Mouse (Mus musculus) spleen, postnatal 10 days (tissue): ENCODE measurements at regions not wholly inside any gene's neighbourhood (a gene's known extent, or its start where the extent isn't known, plus 50 kb on each side); places are given as distances from the start of the nearest gene placed in this dataset.

Experiments used
- DNase-seq, 2 experiments: peaks; one replicate each; pipeline ENCODE4 v3.0.0; 2021 to 2022; ENCODE audit warnings: low spot score in 2 of 2

DNA sequence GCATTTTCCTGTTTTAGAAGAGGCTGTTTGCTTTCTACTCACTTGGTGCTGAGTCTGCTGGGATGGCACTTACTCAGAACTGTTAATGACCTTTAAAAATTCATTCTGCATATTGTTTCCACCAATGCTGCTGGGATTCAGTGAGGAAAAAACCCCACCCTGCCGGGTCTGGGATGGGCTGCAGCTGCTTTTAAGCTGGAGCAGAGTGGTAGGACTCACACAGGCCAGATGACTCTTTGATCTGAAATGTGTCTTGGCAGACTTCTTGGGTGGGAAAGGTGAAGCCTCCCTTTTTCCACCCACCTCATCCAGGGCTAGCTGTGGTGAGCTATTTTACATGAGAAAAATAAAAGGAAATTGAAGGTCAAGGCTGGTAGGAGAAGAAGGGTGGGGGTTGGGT lies 56.4 kb upstream of the Ddhd1 start:
- no peak for DNase-seq

DNA sequence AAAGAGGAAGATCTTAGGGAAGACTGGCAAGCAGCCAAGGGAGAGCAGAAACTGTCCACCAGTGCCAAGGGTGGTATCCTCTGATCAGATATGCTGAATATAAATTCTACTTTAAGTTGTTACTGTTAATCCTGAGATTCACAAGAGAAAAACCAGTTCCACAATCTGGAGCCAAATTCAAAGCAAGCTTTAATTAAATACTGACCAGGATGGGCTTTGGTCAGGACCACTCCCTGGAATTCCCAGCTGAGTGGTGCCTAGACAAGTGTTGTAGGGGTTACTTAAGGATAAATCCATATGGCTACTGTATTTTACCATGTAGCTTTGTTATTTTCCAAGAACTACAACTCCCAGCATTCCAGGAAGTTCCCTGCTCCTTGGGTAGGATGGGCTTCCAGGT lies 56.8 kb upstream of the Ddhd1 start:
- DNase-seq: no peak

DNA sequence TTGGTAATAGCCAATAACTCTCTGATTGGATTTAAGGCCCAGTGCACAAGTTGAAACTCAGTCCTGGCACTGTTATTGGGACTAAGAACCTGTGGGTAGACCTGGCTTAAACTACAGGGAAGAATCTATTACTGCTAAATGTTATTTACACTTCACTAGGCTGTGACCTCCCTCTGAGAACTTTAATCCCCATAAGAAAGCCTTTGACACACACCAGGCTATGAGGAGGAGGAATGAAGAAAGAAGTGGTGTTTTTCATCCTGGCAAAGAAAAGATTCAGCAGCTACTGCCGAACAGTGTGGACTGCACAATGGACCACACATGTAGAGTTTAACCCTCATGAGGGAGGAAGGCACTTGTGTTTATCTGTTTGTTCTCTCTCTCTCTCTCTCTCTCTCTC lies 58.2 kb upstream of the Ddhd1 start:
- no peak for DNase-seq

DNA sequence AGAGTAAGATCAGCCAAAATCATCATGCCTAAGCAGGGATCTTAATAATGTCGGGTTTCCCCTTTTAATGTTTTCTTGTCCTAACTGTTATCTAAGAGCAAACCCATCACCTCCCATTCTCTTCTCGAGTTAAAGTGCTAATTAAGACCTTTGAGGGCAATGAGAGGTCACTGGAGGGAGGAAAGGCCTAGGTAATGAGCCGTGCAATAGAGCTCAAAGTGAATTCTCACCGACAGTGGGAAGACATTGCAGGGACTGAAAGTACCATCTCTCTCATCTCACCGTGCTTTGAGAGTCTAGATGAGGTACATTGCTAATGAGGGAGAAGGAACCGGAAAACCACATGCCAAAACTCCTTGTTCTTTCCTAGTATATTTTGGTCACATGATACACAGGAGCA lies 64.9 kb upstream of the Ddhd1 start:
- no peak for DNase-seq

DNA sequence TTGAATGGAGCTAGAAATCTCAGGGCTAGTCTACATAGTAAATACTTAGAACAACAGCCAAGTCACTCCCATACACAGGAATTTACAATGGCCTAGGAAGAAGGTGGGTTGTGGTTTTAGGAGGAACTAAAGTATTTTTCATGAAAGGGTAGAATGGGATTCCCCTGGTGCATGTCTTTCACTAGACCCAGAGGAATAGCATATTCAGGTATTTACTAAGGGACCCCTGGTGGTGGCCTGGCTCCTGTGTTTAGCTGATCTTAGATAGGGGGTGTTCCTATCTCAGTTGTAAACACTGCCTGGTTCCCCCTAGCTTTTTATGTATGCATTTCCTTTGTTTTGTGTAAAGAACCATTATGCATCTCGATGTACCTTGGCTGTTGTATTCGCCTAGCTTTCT lies 66.4 kb upstream of the Ddhd1 start:
- no peak for DNase-seq

DNA sequence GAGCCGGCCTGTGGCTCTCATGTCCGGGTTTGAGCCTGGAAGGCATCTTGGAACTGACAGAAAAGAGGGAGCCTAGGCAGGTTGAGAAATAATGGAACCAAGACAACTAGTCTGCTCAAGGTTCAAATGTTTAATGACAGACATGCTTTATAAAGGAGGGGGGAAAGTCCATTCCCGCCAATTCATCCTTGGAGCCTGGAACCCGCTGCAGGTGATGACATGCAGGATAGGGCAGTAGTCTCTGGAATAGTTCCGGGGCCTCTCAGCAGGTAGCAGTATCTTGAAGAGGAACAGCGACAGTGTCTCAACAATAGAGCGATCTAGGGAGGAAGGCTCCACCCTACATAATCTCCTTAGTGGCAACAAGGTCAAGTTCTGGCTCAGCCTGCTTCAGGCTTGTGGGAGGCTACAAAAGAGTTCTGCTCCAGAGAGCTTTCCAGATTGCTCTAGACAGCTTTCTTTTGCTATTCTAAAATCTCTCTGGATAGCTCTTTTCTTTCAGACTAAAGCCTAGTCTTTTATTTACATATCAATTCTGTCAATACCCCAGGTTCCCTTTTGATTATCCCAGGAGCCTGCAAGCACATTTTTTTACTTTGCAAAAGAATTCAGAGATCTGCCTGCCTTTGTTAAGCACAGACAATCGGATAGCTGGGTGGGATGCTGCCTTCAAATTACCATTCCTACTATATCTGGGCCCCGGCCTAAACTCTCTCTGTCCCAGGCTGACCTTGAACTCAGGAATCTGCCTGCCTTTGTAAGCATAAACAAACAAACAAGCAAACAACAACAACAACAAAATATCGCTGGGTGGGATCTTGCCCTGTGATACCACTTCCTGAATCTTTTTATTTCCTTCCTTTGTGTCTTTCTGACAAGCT lies 76.8 kb upstream of the Ddhd1 start:
- no peak for DNase-seq

DNA sequence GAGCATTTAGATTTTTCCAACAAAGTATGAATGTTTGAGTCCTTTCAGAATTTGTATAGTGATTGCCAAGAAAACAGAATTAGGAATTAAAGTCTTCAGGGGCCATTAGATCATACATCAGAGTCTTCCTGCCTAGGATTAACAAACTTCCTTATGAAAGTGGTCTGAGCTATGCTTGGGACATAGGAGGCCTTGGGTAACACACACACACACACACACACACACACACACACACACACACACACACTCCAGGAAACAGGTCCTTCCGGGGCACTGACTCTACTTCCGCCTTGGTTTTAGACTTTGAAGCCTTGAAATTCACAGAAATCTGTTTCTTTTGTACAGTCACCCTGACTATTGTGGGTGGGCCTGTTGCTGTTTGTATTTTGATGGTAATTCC lies 80.0 kb upstream of the Ddhd1 start:
- DNase-seq: no peak

DNA sequence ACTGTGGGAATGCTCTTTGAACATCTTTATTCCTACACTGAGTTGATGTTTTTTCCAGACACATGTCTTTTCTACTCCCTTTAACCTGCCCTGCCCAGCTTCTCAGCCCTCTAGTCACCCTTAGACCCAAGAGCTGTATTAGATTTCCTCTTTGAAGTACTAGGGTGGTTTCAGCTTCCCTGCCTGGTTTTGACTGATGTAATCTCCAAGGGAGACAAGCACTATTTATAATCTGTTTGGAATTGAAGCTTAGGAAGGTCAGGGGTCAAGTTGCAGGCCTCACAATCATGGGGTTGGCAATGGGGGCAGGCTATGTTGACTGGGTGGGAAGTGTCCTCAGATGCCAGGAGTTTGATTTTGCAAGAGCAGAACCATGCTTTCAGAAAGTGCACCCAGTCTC lies 81.7 kb upstream of the Ddhd1 start:
- DNase-seq: no peak

DNA sequence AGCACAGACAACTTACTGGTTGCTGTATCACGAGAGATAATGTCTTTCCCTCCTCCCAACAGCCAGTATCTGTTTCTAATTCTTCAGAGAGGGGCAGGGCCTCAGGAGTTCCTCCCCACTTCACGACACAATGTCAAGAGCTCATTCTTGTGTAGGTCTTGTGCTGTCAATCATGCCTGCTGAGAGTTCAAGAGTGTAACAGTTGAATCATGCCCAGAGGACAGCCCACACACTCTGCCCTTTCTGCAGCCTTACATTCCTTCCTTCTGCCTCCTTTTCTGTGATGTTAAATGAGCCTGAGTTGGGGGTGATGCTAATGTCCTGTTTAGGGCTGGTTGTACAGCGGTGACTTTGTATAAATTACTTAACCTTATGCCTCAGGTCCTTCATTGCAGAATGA lies 82.7 kb upstream of the Ddhd1 start:
- no peak for DNase-seq

DNA sequence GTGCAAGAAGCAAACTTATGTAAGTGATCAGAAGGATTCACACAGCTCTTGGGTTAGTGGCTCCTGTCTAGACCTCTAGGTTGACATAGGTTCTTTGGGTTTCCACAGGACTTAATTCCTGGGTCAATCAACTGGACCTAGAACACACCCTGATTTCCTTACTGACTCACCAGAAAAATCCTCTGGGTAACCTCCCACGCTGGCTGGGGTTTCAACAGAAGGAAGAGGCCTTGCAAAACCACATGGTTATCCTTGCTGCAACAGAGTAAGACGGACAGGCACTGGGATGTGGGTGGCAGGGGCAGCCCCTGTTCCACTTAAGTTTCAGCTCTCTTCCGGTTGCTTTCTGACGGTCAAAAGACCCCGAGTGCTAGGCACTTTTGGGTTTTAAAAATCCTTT lies 88.2 kb upstream of the Ddhd1 start:
- DNase-seq: no peak

DNA sequence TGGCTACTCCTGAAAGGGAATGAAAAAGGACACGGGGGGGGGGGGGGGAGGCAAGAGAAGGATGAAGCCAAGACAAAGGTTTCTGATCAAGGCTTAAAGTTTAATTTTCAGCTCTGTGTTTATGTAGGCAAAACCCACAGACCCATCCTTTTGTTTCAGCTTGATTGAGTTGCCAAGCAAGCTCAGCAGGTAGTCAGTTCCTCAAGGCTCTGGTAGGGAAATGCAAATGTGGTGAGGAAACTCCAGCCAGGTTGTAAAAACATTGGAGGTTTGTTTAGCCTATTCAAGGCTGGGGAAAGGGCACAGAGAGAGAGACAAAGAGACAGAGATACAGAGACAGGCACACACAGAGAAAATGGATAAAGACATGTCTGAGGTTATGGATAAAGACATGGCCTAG lies 99.4 kb upstream of the Ddhd1 start:
- DNase-seq: no peak

DNA sequence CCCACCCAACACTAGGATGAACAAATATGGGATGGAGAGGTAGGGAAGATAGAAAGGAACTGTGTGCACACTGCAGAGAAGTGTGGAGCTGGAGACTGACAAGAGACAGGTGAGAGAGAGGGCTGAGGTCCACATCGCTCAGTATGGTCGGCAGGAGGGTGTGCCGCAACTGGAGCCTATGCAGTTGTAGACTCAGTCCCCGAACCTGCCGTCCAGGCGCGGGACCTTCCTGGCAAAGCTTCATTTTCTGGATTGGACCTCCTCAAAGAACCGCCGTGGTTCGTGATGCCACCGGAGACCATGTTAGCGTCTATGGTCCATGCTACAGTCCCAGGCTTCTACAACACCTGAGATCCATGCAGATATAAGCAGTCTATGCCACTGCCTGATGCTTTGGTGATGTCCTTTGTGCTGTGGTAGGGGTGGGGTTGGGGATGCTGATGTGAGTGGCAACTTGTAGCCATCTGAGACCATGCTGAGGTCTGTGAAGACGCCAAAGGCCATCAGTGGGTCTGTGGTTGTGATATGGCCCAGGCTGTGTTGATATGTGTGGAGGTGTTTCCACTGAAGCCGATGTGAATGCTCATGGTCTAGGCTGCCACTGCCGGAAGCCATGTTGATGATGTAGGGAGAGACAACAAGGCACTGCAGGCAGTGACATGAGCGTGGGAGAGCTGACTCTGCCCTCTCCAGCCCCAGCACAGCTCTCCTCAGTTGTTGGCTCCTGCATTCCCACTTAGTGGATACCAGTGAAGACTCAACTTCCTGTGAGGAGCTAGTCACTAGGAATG lies 103.1 kb upstream of the Ddhd1 start:
- no peak for DNase-seq

DNA sequence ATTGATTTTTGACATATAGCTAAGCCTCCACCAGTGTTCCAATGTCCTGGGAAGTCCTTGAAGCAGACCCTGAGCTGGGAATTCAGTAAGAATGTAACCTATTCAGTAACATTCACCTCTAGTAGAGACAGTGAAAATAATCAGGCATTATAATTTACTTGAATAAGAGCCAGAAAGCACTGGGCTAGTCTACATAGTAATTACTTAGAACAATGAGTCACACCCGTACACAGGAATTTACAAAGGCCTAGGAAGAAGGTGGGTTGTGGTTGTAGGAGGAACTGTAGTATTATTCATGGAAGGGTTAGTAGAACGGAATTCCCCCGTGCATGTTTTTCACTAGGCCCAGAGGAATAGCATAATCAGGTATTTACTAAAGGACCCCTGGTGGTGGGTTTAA lies 106.3 kb upstream of the Ddhd1 start:
- no peak for DNase-seq

DNA sequence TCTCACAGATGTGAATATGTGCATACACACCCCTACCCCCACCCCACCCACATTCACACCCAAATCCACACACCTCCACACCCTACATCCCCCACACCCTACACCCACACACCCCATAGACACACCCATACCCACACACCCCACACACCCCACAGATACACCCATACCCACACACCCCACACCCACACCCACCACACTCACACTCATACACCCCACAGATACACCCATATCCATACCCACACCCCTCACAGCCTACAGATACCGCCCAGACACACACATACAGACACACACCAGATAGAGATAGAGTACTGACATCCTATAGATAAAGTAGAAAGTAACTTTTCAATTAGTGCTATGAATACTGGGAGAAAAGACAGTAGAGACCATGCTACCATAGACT lies 108.6 kb upstream of the Ddhd1 start:
- DNase-seq: no peak

DNA sequence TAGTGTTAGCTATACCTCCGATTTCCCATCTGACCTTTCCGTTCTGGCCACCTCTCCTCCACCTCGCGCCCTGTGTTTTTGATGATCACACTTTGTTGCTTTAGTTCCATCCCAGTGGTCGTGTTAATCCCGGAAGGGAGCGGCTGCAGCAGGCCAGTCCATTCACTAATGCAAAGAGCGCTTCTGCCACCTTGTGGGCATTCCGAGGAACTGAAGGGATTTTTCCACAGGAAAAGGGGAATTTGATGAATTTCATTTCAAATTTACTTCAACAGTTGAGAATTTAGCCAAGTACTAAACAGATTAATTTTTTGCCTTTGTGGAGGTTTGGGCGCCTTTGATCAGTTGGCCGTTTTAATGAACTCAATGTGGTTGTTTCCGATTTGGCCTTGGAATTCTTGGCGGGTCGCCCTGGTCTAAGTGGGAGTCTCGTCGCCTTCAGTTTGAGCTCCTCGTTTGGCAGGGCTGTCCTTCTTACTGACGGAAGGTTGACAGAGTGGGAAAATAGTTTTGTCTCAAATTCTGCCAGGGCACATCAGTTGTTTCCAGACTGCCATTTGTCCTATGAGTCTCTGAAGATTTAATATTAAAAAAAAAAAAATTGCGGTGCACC lies 114.8 kb upstream of the Ddhd1 start:
- DNase-seq: peak in 1 of 2 experiments; percentile 32

DNA sequence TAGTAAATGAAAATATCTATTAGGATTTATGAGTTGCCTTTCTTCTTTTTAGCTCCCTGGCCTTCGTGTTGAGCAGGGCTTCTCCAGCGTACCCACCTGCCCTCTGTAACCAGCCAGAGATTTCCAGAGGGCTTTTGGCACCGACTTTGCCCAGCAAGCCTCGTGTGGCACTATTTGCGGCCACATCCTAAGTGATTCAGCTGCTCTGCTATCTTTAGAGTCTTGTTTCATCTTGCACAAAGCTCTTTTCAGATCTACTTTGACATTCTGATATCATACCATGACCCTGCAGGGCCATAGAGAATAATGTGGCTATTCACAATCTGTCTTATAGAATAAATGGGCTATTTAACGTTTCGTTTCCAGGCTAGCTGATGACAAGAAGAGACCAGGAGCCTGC lies 115.4 kb upstream of the Ddhd1 start:
- DNase-seq: no peak

DNA sequence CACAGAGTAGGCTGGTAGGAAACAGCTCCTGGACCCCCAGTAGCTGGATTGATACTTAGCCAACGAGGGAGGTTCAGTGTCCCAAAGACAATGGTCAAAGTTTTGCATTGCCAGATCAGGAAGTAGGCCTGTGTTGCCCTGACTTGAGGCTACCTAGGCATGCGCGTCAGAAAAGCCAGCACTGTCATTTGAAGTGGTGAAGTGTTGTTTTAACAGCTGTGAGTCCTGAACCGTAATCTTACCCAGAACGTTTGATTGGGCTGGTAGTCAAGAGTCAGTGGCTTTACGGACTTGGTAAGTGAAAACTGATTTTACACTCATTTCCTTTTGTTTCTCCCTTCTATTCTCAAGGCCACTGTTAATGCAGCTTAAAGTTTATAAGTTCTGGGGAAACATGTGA lies 123.9 kb upstream of the Ddhd1 start:
- no peak for DNase-seq

DNA sequence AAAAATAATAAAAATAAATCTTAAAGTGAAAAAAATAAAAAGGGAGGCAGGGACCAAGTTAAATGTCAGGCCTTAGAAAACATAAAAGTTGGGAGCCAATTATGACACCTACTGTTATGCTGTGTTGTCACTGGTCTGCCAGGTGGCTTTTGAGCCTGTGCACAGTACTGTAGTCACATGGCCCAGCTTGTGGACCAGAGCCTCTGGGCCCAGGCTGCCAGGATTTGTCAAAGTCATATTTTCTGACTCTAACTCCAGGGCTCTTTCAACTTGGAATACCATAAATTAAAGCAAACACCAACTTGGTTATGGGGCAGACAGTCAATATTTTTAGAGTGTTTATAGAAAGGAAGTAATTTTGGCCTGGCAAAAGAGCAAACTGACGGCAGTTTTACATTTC lies 137.0 kb upstream of the Ddhd1 start:
- DNase-seq: no peak

DNA sequence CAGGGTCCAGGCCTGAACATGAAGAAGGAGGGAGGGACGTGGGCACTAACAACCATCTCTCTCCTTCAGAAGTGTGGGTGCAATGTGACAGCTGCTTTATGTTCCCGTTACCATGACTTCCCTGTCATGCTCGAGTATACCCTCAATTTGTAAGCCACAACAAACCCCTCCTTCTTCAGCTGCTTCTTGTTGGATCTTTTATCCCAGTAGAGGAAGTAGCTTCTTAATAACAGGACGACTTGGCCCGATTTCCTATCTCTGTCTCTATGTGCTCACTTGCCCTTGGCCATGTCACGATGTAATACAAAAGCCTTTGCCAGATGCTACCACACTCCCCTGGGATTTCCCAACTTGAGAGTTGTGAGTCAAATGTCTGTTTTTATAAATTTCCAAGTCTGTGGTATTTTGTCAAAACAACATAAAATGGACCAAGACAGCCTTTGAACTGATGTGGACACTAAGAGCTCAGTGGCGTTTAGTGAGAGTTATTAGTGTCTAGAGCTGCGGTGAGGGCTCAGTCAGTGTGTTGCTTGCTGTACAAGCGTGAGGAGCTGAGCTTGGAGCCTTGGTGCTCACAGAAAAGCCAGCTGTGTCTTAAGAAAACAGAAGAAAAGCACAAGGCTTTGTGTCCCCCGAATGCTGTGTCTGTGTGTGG lies 138.8 kb upstream of the Ddhd1 start:
- DNase-seq: no peak

DNA sequence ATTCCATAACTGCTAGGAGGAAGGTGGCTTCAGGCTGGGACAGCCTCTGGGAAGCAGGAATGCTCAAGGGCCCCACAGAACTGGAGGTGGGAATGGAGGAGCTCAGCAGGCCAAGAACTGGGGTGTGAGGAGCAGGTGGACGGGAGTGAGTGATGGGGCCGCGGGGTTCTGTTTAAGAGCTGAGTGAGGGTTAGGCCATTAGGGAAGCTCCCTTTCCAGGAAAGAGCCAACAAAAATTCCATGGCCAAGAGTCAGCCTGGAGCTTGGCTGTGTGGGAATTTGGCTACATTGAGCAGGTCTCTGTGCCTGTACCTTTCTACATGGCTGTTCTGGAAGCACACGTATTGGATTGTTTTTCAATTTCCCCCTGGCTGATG lies 139.4 kb upstream of the Ddhd1 start:
- no peak for DNase-seq

DNA sequence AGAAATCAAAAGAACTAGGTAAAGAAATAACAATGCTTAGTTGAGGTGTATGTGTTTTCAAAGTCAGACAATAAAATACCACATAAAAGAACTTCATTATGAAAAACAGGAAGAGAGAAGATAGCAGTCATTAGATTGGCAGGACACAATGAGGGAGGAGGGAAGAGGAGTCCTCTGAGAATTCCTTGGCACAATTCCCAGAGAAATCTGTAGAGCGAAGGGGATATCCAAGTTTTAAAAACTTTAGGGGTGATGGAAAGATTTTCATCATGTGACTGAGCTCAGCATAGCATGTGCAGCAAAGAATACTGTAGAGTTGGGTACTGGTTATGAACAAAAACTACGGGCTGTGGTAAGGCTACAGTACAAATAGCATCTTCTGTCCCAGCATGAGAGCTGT lies 141.3 kb upstream of the Ddhd1 start:
- no peak for DNase-seq

DNA sequence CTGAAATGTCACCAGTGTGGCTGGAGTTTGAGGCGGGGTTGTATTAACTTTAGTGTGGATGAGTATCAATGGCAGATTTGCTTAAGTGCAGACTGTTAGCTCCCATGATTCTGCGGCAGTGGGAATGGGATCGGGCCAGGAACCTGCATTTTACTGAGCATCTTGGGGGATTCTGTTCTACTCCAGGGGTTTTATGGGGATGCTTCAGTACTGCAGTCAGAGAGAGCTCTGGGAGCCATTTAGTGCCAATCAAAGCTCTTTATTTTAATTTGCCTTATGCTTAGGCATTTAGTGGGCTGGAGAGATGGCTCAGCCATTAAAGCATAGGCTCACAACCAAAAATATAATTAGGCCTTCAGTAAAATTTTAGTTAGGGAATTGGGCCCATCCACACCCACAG lies 148.0 kb upstream of the Ddhd1 start:
- DNase-seq: no peak
